Mouse (Mus musculus): Measurements from ENCODE around the gene Kif26b. TPM values are rescaled to one million over a fixed set of nuclear protein-coding genes. Genes with fewer than 3 reads are reported as not detected.

Gene Kif26b
- polyA plus RNA-seq, 1 experiment = 3.5 TPM

GRCm38 (mm10) chr1:178886671-178887070 lies 357.7 kb downstream of the Kif26b start:
- DNase-seq (ENCODE audit: extremely low spot score in 1 of 2, low spot score in 1 of 2) = no peak

DNA sequence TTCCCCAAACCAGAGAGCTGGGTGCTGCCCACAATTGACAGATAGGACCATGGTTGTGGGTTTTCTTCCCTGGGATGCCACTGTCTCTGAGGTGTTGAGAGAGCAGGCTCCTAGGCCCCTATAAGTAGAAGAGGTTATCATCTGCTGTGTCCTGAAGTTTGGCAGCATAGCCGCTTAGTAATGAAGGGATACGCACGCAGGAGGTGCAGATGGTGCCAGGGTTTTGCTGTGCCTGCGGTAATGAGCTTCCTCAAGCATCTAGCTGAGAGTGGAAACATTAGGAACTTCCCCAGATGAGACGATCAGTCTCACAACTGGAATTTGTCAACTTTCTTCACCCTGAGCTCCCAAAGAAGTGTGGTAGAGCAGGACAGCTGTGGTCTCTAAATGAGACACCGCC lies 363.5 kb downstream of the Kif26b start:
- DNase-seq (ENCODE audit: extremely low spot score in 1 of 2, low spot score in 1 of 2) = no peak

- DNase-seq (ENCODE audit: extremely low spot score in 1 of 2, low spot score in 1 of 2) = no peak
Observed at GRCm38 (mm10) chr1:178893229-178894080, 364.5 kb downstream of the Kif26b start.

DNA sequence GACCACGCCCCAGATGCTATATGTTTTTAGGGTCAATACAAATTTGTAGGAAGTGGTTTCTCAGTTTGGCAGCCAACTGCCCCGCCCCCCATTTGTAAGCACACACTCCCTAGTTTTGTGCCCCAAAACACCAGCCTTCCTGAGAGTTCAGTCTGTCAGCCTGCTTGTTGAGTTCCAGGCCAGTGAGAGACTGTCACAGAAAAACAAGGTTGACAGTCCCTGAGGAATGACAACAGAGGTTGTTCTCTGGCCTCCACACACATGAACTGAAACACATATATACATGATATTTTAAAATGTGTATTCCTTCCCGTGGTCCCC lies 365.1 kb downstream of the Kif26b start:
- DNase-seq (ENCODE audit: extremely low spot score in 1 of 2, low spot score in 1 of 2) = no peak

GRCm38 (mm10) chr1:178895674-178896073 lies 366.7 kb downstream of the Kif26b start:
- DNase-seq (ENCODE audit: extremely low spot score in 1 of 2, low spot score in 1 of 2) = no peak

DNA sequence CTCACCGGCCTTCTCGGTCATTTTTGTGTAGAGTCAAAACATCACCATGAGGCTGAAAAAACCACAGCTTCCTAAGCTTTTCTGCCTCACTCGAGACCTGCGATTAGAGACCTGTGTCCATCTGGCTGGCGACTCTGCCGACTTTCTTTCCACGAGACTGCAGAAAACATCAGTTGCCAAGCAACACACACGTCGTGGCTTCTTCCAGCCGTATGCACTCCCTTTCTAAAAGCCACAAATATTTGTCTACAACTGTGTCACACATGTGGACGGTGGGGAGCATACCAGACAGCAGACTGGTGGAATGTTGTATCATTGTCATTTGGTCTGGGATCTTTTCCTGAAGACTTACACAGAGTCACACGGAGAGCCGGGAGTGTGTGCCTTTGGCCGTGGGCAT lies 382.0 kb downstream of the Kif26b start:
- DNase-seq (ENCODE audit: extremely low spot score in 1 of 2, low spot score in 1 of 2) = no peak

GRCm38 (mm10) chr1:178912936-178913716 lies 384.2 kb downstream of the Kif26b start:
- DNase-seq (ENCODE audit: extremely low spot score in 1 of 2, low spot score in 1 of 2) = no peak

DNA sequence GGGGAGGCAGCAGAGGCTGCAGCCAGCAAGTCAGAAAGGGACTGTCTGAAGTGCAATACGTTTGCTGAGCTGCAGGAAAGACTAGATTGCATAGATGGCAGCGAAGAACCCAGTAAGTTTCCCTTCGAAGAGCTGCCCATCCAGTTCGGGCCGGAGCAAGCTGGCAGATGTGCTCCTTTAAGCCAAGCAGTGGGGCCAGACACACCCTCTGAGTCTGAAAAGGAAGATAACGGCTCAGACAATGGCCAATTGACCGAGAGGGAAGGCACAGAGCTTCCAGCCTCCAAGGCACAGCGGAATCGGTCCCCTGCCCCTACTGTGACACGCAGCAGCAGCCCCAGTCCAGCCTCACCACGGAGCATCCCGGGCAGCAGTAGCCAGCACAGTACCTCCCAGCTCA lies 386.1 kb downstream of the Kif26b start:
- no peak for DNase-seq (ENCODE audit: extremely low spot score in 1 of 2, low spot score in 1 of 2)

- no peak for DNase-seq (ENCODE audit: extremely low spot score in 1 of 2, low spot score in 1 of 2)
Observed at GRCm38 (mm10) chr1:178917194-178917902, 388.4 kb downstream of the Kif26b start.

- no peak for DNase-seq (ENCODE audit: extremely low spot score in 1 of 2, low spot score in 1 of 2)
Observed at GRCm38 (mm10) chr1:178924492-178925183, 395.7 kb downstream of the Kif26b start.

- DNase-seq (ENCODE audit: extremely low spot score in 1 of 2, low spot score in 1 of 2) = no peak
Observed at GRCm38 (mm10) chr1:178929531-178929930, 400.6 kb downstream of the Kif26b start.

DNA sequence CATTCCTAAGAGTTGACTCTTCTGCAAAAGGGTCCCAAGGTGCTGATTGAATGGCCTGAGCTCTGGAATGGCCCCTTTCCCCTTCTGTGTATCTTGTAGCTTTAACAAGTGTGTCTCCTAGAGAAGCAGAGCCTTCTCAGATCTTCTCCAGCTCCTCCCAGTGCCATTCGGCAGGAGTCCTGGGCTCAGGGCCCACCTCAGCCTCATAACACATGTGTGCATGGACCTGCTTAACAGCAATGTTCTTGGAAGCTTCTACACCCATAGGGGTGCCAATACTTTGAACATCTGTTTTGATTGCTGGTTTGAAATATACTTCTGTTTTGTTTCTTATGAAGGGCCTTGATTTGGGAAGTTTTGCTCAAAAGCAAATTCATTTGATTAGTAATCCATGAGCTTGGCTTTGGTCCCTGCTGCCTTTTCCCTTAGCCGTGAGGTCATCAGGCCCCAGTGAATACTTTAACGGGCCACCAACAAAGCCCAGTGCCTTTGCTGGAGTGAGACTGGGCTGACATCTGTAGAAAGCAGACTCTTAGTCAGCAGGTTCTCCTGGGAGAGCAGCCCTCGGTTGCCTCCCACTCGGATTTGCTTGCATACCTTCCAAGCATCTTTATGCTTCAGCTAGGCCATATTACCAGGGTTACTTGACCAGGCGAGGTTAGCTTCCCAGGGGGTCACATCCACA lies 405.2 kb downstream of the Kif26b start:
- DNase-seq (ENCODE audit: extremely low spot score in 1 of 2, low spot score in 1 of 2) = no peak

- DNase-seq (ENCODE audit: extremely low spot score in 1 of 2, low spot score in 1 of 2) = no peak
Observed at GRCm38 (mm10) chr1:178936457-178936856, 407.5 kb downstream of the Kif26b start.

- no peak for DNase-seq (ENCODE audit: extremely low spot score in 1 of 2, low spot score in 1 of 2)
Observed at GRCm38 (mm10) chr1:178936976-178937375, 408.1 kb downstream of the Kif26b start.

DNA sequence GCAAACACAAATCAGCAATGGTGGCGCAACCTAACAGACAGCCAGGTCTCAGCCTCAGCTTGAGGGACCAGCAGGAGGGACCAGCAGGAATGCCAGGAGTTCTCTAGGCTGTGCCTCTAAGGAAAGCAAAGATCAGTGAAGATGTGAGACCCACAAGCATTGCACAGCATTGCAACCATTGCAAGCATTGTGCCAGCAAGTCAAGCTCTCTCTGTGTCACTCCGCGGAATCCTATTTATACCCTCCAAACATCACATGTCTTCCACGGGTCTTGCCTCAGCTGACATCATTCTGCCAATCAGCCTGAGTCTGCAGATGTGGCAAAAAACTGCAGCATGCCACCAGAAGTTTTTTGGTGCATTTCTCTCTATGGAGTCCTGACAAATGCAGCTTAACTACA lies 411.4 kb downstream of the Kif26b start:
- no peak for DNase-seq (ENCODE audit: extremely low spot score in 1 of 2, low spot score in 1 of 2)

DNA sequence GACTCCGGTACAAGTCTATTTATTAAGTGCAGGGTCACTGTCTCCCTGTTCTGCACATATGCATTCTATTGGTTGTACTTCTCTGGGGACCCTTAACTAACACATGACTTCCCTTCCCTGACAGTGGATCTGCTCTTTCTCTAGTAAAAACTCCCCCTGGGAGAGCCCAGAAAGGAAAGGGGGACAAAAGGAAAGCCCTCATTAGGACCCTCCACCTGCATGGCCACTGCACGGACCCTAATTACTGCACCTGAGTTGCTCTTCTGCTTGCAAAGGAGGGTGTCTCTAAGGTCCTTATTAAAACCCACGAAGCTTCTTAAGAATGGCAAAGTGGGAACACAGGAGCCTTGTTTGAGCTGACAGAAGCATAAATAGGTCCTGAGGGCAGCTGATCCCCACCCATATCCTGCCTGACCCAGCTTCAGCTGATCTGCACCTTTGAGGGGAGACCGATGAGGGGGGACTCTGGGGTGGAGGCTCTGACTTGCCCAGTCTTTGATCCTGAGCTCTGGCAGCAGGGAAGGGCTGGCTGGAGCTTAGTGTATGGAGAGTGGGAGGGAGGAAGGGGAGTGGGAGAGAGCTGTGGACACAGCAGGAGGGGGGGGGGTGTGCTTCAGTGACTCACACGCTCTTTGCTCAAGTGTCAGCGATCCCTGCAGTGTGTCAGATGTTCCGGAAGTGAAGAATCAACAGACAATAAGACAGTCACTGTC lies 413.5 kb downstream of the Kif26b start:
- no peak for DNase-seq (ENCODE audit: extremely low spot score in 1 of 2, low spot score in 1 of 2)

- DNase-seq (ENCODE audit: extremely low spot score in 1 of 2, low spot score in 1 of 2) = no peak
Observed at GRCm38 (mm10) chr1:178952910-178953309, 424.0 kb downstream of the Kif26b start.

DNA sequence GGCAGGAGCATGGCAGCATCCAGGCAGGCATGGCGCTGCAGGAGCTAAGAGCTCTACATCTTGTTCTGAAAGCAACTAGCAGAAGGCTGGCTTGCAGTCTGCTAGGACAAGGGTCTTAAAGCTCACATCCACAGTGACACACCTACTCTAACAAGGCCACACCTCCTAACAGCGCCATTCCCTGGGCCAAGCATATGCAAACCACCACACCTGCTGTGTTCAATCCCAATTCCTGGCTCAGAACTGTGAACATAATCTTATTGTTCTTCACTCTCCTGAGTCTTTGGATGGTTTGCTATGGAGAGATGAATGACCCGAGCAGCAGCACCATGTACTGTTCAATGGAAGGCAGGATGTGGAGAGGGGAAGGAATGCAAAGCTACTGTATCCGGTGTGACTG lies 429.7 kb downstream of the Kif26b start:
- no peak for DNase-seq (ENCODE audit: extremely low spot score in 1 of 2, low spot score in 1 of 2)

DNA sequence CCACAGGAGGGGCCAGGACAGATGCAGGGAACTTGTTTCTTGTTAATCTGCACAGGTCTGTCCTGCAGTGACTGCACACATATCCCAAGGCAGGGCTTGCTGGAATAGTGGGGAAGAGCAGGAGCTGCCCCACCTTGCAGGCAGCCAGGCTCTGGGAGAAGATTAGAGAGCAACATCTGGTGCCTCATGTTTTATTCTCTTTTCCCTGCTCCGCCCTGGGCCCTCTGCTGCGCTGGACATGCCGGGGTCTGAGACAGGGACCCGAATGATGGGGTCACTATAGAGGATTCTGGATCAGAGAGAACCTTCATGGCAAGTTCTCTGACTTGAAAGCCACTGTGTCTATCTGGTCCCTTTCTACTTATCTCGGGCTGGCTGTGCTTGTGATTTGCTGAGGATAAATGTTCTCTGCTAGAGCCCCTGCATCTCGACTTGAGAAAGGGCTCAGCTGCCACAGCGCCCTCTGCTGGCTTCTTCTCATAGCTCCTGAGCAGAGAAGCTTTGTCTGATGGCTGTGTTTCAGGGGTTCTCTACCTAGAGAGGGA lies 431.2 kb downstream of the Kif26b start:
- DNase-seq (ENCODE audit: extremely low spot score in 1 of 2, low spot score in 1 of 2) = peak; percentile 47 to 91

Data from frontal cortex, adult 2 months (tissue).